Mouse (Mus musculus): ENCODE results near the gene Syt3. TPM values are rescaled to one million over a fixed set of nuclear protein-coding genes. Genes with fewer than 3 reads are reported as not detected.

The Syt3 gene
- polyA plus RNA-seq, 2 experiments: 3.3 to 4.6 TPM

GRCm38 (mm10) chr7:44352750-44353600 is 30.9 kb upstream of the Syt3 start:
- H3K9ac ChIP-seq (ENCODE audit: low read depth, low read length, severe bottlenecking): 0 out of 2 replicates have a peak overlapping the region, but pooled peaks have one; percentile 12
- H3K36me3 ChIP-seq (ENCODE audit: control insufficient read depth, insufficient read depth, low read length): no peaks in the 10 kb centered on the region
- H3K27ac ChIP-seq (replicated peaks; ENCODE audit: low read depth, low read length): no peak overlapping the region
- ATAC-seq (ENCODE audit: low FRiP score, low read depth) (no peak), DNase-seq (ENCODE audit: low spot score) (no peak)
- H3K4me3 ChIP-seq (replicated peaks; ENCODE audit: low read length): peak overlapping the region; percentile 24
- no peaks in the 10 kb centered on the region for H3K9me3 ChIP-seq (ENCODE audit: control insufficient read depth, low read length)
- peaks cover 10% of the 10 kb centered on the region; the same call in 1 of the 2 replicates for H3K4me1 ChIP-seq (ENCODE audit: control insufficient read depth, insufficient read depth, low read length)
- TF ChIP-seq POLR2A (IDR thresholded peaks at IDR 0.05; ENCODE audit: borderline replicate concordance, extremely low read depth, insufficient read depth, insufficient read length): no peak
- WGBS: 2% methylated on average over 55 of the region's 71 CpGs
- peaks cover 83% of the 10 kb centered on the region for H3K27me3 ChIP-seq (ENCODE audit: control insufficient read depth, insufficient read depth, low read length)
- peak overlapping the region; percentile 27 for H3K4me2 ChIP-seq (replicated peaks; ENCODE audit: low read depth, low read length, severe bottlenecking)

GRCm38 (mm10) chr7:44353601-44354340 is 30.1 kb upstream of the Syt3 start:
- H3K9me3 ChIP-seq (ENCODE audit: control insufficient read depth, low read length): no peaks in the 10 kb centered on the region
- H3K4me1 ChIP-seq (ENCODE audit: control insufficient read depth, insufficient read depth, low read length): peaks cover 10% of the 10 kb centered on the region; the same call in 1 of the 2 replicates
- TF ChIP-seq POLR2A (IDR thresholded peaks at IDR 0.05; ENCODE audit: borderline replicate concordance, extremely low read depth, insufficient read depth, insufficient read length): no peak
- no peak for DNase-seq (ENCODE audit: low spot score)
- H3K4me2 ChIP-seq (replicated peaks; ENCODE audit: low read depth, low read length, severe bottlenecking): peak overlapping the region; percentile 27
- no peaks in the 10 kb centered on the region for H3K36me3 ChIP-seq (ENCODE audit: control insufficient read depth, insufficient read depth, low read length)
- 2% methylated on average over 31 of the region's 35 CpGs for WGBS
- no peak for ATAC-seq (ENCODE audit: low FRiP score, low read depth)
- peak overlapping the region; percentile 24 for H3K4me3 ChIP-seq (replicated peaks; ENCODE audit: low read length)
- H3K27ac ChIP-seq (replicated peaks; ENCODE audit: low read depth, low read length): no peak overlapping the region
- H3K9ac ChIP-seq (ENCODE audit: low read depth, low read length, severe bottlenecking): no peak overlapping the region
- peaks cover 83% of the 10 kb centered on the region for H3K27me3 ChIP-seq (ENCODE audit: control insufficient read depth, insufficient read depth, low read length)

- Histone ChIP-seq H3K27me3 (ENCODE audit: control insufficient read depth, insufficient read depth, low read length) (peaks cover 90% of the 10 kb centered on the region), H3K4me3 (replicated peaks; ENCODE audit: low read length) (no peak overlapping the region), H3K4me2 (replicated peaks; ENCODE audit: low read depth, low read length, severe bottlenecking) (no peak overlapping the region), H3K36me3 (ENCODE audit: control insufficient read depth, insufficient read depth, low read length) (no peaks in the 10 kb centered on the region), H3K27ac (replicated peaks; ENCODE audit: low read depth, low read length) (no peak overlapping the region), H3K9ac (ENCODE audit: low read depth, low read length, severe bottlenecking) (no peak overlapping the region), H3K4me1 (ENCODE audit: control insufficient read depth, insufficient read depth, low read length) (peaks cover 14% of the 10 kb centered on the region), H3K9me3 (ENCODE audit: control insufficient read depth, low read length) (no peaks in the 10 kb centered on the region)
- no peak for DNase-seq (ENCODE audit: low spot score)
- 72% methylated on average over 6 of the region's 6 CpGs for WGBS
- no peak for TF ChIP-seq POLR2A (IDR thresholded peaks at IDR 0.05; ENCODE audit: borderline replicate concordance, extremely low read depth, insufficient read depth, insufficient read length)
- ATAC-seq (ENCODE audit: low FRiP score, low read depth): no peak
Measured at GRCm38 (mm10) chr7:44355411-44355810, 28.5 kb upstream of the Syt3 start.

- Histone ChIP-seq H3K4me2 (replicated peaks; ENCODE audit: low read depth, low read length, severe bottlenecking) (no peak overlapping the region), H3K4me1 (ENCODE audit: control insufficient read depth, insufficient read depth, low read length) (peaks cover 10% of the 10 kb centered on the region), H3K27ac (replicated peaks; ENCODE audit: low read depth, low read length) (no peak overlapping the region), H3K4me3 (replicated peaks; ENCODE audit: low read length) (no peak overlapping the region), H3K9ac (ENCODE audit: low read depth, low read length, severe bottlenecking) (no peak overlapping the region), H3K9me3 (ENCODE audit: control insufficient read depth, low read length) (no peaks in the 10 kb centered on the region), H3K36me3 (ENCODE audit: control insufficient read depth, insufficient read depth, low read length) (no peaks in the 10 kb centered on the region), H3K27me3 (ENCODE audit: control insufficient read depth, insufficient read depth, low read length) (peaks cover 89% of the 10 kb centered on the region)
- no peak for TF ChIP-seq POLR2A (IDR thresholded peaks at IDR 0.05; ENCODE audit: borderline replicate concordance, extremely low read depth, insufficient read depth, insufficient read length)
- WGBS: 4% methylated on average over 32 of the region's 35 CpGs
- DNase-seq (ENCODE audit: low spot score): no peak
- ATAC-seq (ENCODE audit: low FRiP score, low read depth): no peak
Measured at GRCm38 (mm10) chr7:44356590-44357481, 27.1 kb upstream of the Syt3 start.

- Histone ChIP-seq H3K27ac (replicated peaks; ENCODE audit: low read depth, low read length) (no peak overlapping the region), H3K27me3 (ENCODE audit: control insufficient read depth, insufficient read depth, low read length) (peaks cover 89% of the 10 kb centered on the region), H3K4me1 (ENCODE audit: control insufficient read depth, insufficient read depth, low read length) (peaks cover 10% of the 10 kb centered on the region), H3K9ac (ENCODE audit: low read depth, low read length, severe bottlenecking) (no peak overlapping the region), H3K9me3 (ENCODE audit: control insufficient read depth, low read length) (no peaks in the 10 kb centered on the region), H3K4me3 (replicated peaks; ENCODE audit: low read length) (no peak overlapping the region), H3K4me2 (replicated peaks; ENCODE audit: low read depth, low read length, severe bottlenecking) (no peak overlapping the region), H3K36me3 (ENCODE audit: control insufficient read depth, insufficient read depth, low read length) (no peaks in the 10 kb centered on the region)
- ATAC-seq (ENCODE audit: low FRiP score, low read depth) (no peak), DNase-seq (ENCODE audit: low spot score) (no peak)
- 15% methylated on average over 10 of the region's 10 CpGs for WGBS
- no peak for TF ChIP-seq POLR2A (IDR thresholded peaks at IDR 0.05; ENCODE audit: borderline replicate concordance, extremely low read depth, insufficient read depth, insufficient read length)
Measured at GRCm38 (mm10) chr7:44357531-44357930, 26.4 kb upstream of the Syt3 start.

Measured in limb, embryonic 14.5 days (tissue).